Mouse (Mus musculus) activated CD4-positive, CD25-positive, alpha-beta regulatory T cell (primary cell): ENCODE measurements around the gene Crhbp. TPM values are rescaled to one million over a fixed set of nuclear protein-coding genes. Genes with fewer than 3 reads are reported as not detected.

ENCODE experiments used
- polyA plus RNA-seq, 2 experiments: library from polyadenylated mRNA; unstranded; fragments of 100-300 nt; shearing (Covaris generic); gene quantifications; one replicate each; pipeline ENCODE4 v1.2.1; 2017

Crhbp gene
- polyA plus RNA-seq: under 1 TPM in 1 of 2 experiments, not detected in 1; 0.38 TPM

GRCm38 (mm10) chr13:95444824-95445223 is at the start of gene Crhbp:
Gene Crhbp, minus strand, starts transcription at chr13:95444924.

GRCm38 (mm10) chr13:95478671-95479413 is 34.1 kb upstream of the Crhbp start, which contains the start of gene S100z:
Gene S100z, minus strand, starts transcription at chr13:95478721.

Other genes with a start within 250 kb of the Crhbp start
- gene Pde8b, start 194.6 kb downstream of the Crhbp start, polyA plus RNA-seq: 1 to 10 TPM in 1 of 2 experiments, under 1 TPM in 1; 0.64 to 1.1 TPM
- gene Zbed3, start 121.3 kb downstream of the Crhbp start, polyA plus RNA-seq: 1 to 10 TPM; 5.5 to 6.7 TPM
- 10 to 100 TPM; 49.4 to 49.7 TPM for gene Aggf1, start 69.6 kb downstream of the Crhbp start, polyA plus RNA-seq
- gene S100z, start 33.8 kb upstream of the Crhbp start, polyA plus RNA-seq: not detected
- gene F2rl1, start 80.3 kb upstream of the Crhbp start, polyA plus RNA-seq: 10 to 100 TPM; 19.5 to 33.7 TPM
- 10 to 100 TPM; 73.3 to 97.4 TPM for gene F2r, start 173.6 kb upstream of the Crhbp start, polyA plus RNA-seq